Mouse (Mus musculus): ENCODE data around the gene Ghdc.

Gene Ghdc

GRCm38 (mm10) chr11:100741348-100741747, 29.4 kb downstream of the Ghdc start:
- DNase-seq: peak; percentile 83

GRCm38 (mm10) chr11:100738749-100739148, 32.0 kb downstream of the Ghdc start:
- no peak for DNase-seq

GRCm38 (mm10) chr11:100738066-100738604, 32.6 kb downstream of the Ghdc start, which contains the start of gene Rab5c:
Rab5c (minus strand) TSS chr11:100738215.
- peak; percentile 100 for DNase-seq

GRCm38 (mm10) chr11:100737105-100737733, 33.5 kb downstream of the Ghdc start:
- DNase-seq: peak; percentile 57

GRCm38 (mm10) chr11:100736746-100737080, 34.0 kb downstream of the Ghdc start:
- DNase-seq: peak; percentile 69

- no peak for DNase-seq
Observed at GRCm38 (mm10) chr11:100735954-100736745, 34.6 kb downstream of the Ghdc start.

GRCm38 (mm10) chr11:100735134-100735865, 35.5 kb downstream of the Ghdc start:
- no peak for DNase-seq

- DNase-seq: peak; percentile 89
Observed at GRCm38 (mm10) chr11:100730477-100731205, 40.1 kb downstream of the Ghdc start.

GRCm38 (mm10) chr11:100729976-100730375, 40.8 kb downstream of the Ghdc start:
- DNase-seq: no peak

- DNase-seq: peak; percentile 29
Observed at GRCm38 (mm10) chr11:100728601-100729000, 42.2 kb downstream of the Ghdc start.

- DNase-seq: peak; percentile 81
Observed at GRCm38 (mm10) chr11:100727201-100727600, 43.6 kb downstream of the Ghdc start.

GRCm38 (mm10) chr11:100724919-100725512, 45.7 kb downstream of the Ghdc start:
- peak; percentile 74 for DNase-seq

- peak; percentile 72 for DNase-seq
Observed at GRCm38 (mm10) chr11:100722493-100723028, 48.2 kb downstream of the Ghdc start.

GRCm38 (mm10) chr11:100721776-100722492, 48.8 kb downstream of the Ghdc start:
- DNase-seq: peak; percentile 90

GRCm38 (mm10) chr11:100721254-100721653, 49.5 kb downstream of the Ghdc start:
- no peak for DNase-seq

- no peak for DNase-seq
Observed at GRCm38 (mm10) chr11:100720345-100720744, 50.4 kb downstream of the Ghdc start.

- no peak for DNase-seq
Observed at GRCm38 (mm10) chr11:100719893-100720292, 50.9 kb downstream of the Ghdc start.

GRCm38 (mm10) chr11:100719312-100719711, 51.4 kb downstream of the Ghdc start:
- no peak for DNase-seq

GRCm38 (mm10) chr11:100718866-100719265, 51.9 kb downstream of the Ghdc start:
- DNase-seq: peak; percentile 69

GRCm38 (mm10) chr11:100718462-100718861, 52.3 kb downstream of the Ghdc start:
- no peak for DNase-seq

- no peak for DNase-seq
Observed at GRCm38 (mm10) chr11:100716649-100717048, 54.1 kb downstream of the Ghdc start.
